Mouse (Mus musculus) lung, postnatal 0 days (tissue): ENCODE data around the gene Vps26c. TPM values are rescaled to one million over a fixed set of nuclear protein-coding genes. Genes with fewer than 3 reads are reported as not detected.

Experiments
- ATAC-seq: fragments of 200-750 bp; cut with Nextera tagmentation; 2 replicates; pipeline ENCODE4 v1.8.0; 2017; ENCODE audit warnings: moderate library complexity
- DNase-seq: peaks from one replicate; pipeline ENCODE4 v3.0.0-alpha.2; 2016; ENCODE audit warnings: low spot score
- H3K27ac ChIP-seq: fragments of 300-500 bp; sonication (generic); 2 replicates; pipeline ENCODE4 v1.5.1; 2014; ENCODE audit warnings: antibody characterized with exemption, mild to moderate bottlenecking, low read length, mixed read lengths
- H3K27me3 ChIP-seq: fragments of 300-500 bp; sonication (generic); replicated peaks from 2 replicates; pipeline ENCODE4 v1.6.1; 2014; ENCODE audit warnings: low read length, mixed read lengths; ENCODE audit not compliant: insufficient read depth
- H3K36me3 ChIP-seq: fragments of 300-500 bp; sonication (generic); 2 replicates; pipeline ENCODE4 v1.6.1; 2014; ENCODE audit warnings: low read length, mixed read lengths; ENCODE audit not compliant: insufficient read depth
- H3K4me1 ChIP-seq: fragments of 300-500 bp; sonication (generic); 2 replicates; pipeline ENCODE4 v1.6.1; 2014; ENCODE audit warnings: antibody characterized with exemption, low read depth, low read length, mixed read lengths; ENCODE audit not compliant: insufficient read depth
- H3K4me2 ChIP-seq: fragments of 300-500 bp; sonication (generic); replicated peaks from 2 replicates; pipeline ENCODE4 v1.6.1; 2014; ENCODE audit warnings: low read depth, mild to moderate bottlenecking, low read length, moderate library complexity, mixed read lengths
- H3K4me3 ChIP-seq: fragments of 300-500 bp; sonication (generic); 2 replicates; pipeline ENCODE4 v1.5.1; 2014; ENCODE audit warnings: low read depth, low read length
- H3K9ac ChIP-seq: fragments of 300-500 bp; sonication (generic); replicated peaks from 2 replicates; pipeline ENCODE4 v1.6.1; 2014; ENCODE audit warnings: low read depth, mild to moderate bottlenecking
- H3K9me3 ChIP-seq: fragments of 300-500 bp; sonication (generic); 2 replicates; pipeline ENCODE4 v1.6.1; 2016; ENCODE audit warnings: low read length, mixed read lengths
- CTCF ChIP-seq: IDR thresholded peaks from 2 replicates; pipeline ENCODE4 v1.5.1; 2016; ENCODE audit warnings: antibody characterized with exemption, mild to moderate bottlenecking
- EP300 ChIP-seq: IDR thresholded peaks from 2 replicates; pipeline ENCODE4 v1.6.1; 2016; ENCODE audit warnings: antibody characterized with exemption, mild to moderate bottlenecking, control low read depth
- WGBS: fragments of 180-500 bp; shearing (Covaris S2); extraction: QIAGEN DNeasy Blood & Tissue Kit; methylation state at CpG from one replicate; pipeline ENCODE4 v1.1.7; 2014; 5-methylcytosine and 5-hydroxymethylcytosine counted together
- polyA plus RNA-seq: library from polyadenylated mRNA; unstranded; fragments of >200 nt; fragmentation: Nextera tagmentation; extraction: Ambion mirVana; gene quantifications from 2 replicates; pipeline ENCODE4 v1.2.1, GENCODE M21; 2015

The Vps26c gene
- polyA plus RNA-seq, 1 experiment from 2014 or later = 46.6 TPM

DNA sequence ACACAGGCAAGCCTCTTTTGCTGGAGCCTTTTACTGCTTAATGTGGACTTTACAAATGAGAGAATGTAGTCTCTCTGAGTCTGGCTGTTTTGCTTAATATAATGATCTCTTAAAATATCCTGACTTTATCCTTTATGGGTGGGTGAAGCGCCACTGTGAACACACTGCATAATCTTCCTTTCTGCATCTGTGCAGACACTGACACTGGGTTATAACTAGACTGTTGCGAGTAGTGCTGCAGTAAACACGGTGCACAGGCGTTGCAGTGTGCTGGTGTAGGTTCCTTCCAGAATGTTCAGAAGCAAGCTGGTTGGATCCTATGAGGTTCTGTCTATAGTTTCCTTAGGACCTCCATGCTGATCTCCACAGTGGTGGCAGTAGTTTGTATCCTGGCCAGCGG lies 37.3 kb downstream of the Vps26c start:
- H3K4me3 ChIP-seq = no peak overlapping the region
- no peaks in the 10 kb centered on the region for H3K27me3 ChIP-seq
- DNase-seq = no peak
- TF ChIP-seq EP300 (no peak), CTCF (no peak)
- ATAC-seq = no peak
- H3K4me2 ChIP-seq = no peak overlapping the region
- no peaks in the 10 kb centered on the region for H3K36me3 ChIP-seq
- no peak overlapping the region for H3K27ac ChIP-seq
- H3K9me3 ChIP-seq = no peaks in the 10 kb centered on the region
- no peaks in the 10 kb centered on the region for H3K4me1 ChIP-seq
- 85% methylated on average over 5 of the region's 5 CpGs for WGBS
- H3K9ac ChIP-seq = no peak overlapping the region

- Histone ChIP-seq H3K4me1 (no peaks in the 10 kb centered on the region), H3K4me2 (no peak overlapping the region), H3K27ac (no peak overlapping the region), H3K36me3 (no peaks in the 10 kb centered on the region), H3K9me3 (no peaks in the 10 kb centered on the region), H3K4me3 (no peak overlapping the region), H3K9ac (no peak overlapping the region), H3K27me3 (no peaks in the 10 kb centered on the region)
- TF ChIP-seq EP300 (no peak), CTCF (no peak)
- 61% methylated on average over 5 of the region's 5 CpGs for WGBS
- DNase-seq = no peak
- no peak for ATAC-seq
Observed at GRCm38 (mm10) chr16:94487341-94487740, 39.3 kb downstream of the Vps26c start.

DNA sequence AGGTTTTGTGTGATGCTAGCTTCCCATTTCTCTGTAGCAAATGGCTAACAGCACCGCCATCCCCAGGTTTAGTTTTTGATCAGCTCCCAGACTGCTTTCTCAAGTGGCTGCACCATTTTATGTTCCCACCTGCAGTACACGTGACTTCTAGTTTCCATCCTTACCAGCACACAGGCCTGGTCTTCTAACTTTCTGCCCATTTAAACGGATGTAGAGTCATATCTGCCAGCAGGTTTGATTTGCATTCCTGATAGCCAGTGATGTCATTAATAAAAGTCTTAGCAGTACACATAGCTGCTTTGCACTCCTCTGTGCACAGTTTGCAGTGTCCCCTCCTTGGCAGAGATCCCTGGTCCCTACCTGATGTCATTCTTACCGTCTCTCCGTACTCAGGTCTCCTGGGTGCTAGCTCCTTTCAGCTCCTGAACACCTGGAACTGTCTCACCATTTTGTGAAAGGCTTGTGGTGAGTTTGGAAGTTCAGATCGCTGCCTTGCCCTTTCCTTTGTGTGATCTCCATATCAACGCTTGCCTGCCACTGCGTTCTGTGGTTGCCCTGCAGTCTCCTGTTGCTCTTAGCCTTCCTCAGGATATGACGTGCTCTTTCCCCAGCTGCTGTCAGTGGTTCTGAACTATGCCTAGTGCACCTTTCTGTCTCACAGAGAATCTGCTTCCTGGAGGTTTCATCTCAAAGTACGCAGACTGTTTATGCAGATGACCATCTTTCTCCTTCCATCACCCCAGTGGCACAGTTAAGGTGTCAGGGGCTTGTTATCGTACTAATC lies 41.7 kb downstream of the Vps26c start:
- WGBS = 77% methylated on average over 11 of the region's 11 CpGs
- ATAC-seq = no peak
- no peaks in the 10 kb centered on the region for H3K36me3 ChIP-seq

GRCm38 (mm10) chr16:94473086-94473822 lies 53.4 kb downstream of the Vps26c start:
- TF ChIP-seq CTCF (no peak), EP300 (no peak)
- WGBS = 84% methylated on average over 11 of the region's 11 CpGs
- Histone ChIP-seq H3K27me3 (no peaks in the 10 kb centered on the region), H3K36me3 (0 out of 2 replicates have a peak, but pooled peaks cover 13% of the 10 kb centered on the region), H3K4me3 (no peak overlapping the region), H3K9me3 (no peaks in the 10 kb centered on the region), H3K27ac (no peak overlapping the region), H3K9ac (no peak overlapping the region), H3K4me2 (no peak overlapping the region), H3K4me1 (no peaks in the 10 kb centered on the region)
- peak; percentile 16; the same call in 1 of the 2 replicates for ATAC-seq
- DNase-seq = no peak

More for the DNA sequence above, 41.7 kb downstream of the Vps26c start:
- no peaks in the 10 kb centered on the region for H3K9me3 ChIP-seq
- H3K27me3 ChIP-seq = no peaks in the 10 kb centered on the region
- H3K9ac ChIP-seq = no peak overlapping the region
- H3K4me3 ChIP-seq = no peak overlapping the region
- TF ChIP-seq EP300 (no peak), CTCF (no peak)
- H3K4me2 ChIP-seq = no peak overlapping the region
- no peak overlapping the region for H3K27ac ChIP-seq
- no peaks in the 10 kb centered on the region for H3K4me1 ChIP-seq
- no peak for DNase-seq

DNA sequence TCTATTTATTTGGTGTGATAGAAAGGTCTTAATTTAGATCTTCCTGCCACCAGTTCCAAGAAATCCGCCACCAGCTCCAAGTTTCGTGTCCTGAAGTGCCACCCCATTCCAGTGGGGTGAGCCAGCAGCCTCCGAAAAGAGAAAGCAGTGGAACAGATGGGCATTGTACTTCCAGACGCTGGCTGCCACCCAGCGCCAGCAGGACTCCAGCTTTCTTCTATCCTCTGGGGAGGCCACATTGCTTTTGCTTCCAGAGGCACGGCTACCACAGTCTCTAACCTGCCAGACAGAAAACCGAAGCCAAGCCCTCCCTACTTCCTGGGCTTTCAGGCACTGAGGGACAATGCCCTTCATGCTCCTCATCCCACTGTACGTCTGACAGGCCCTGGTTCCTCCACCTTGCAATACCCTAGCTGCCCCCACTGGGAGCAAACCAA lies 54.1 kb downstream of the Vps26c start:
- H3K4me3 ChIP-seq = no peak overlapping the region
- DNase-seq (peak; percentile 53), ATAC-seq (peak; percentile 76)
- H3K9me3 ChIP-seq = no peaks in the 10 kb centered on the region
- no peaks in the 10 kb centered on the region for H3K27me3 ChIP-seq
- 0 out of 2 replicates have a peak, but pooled peaks cover 13% of the 10 kb centered on the region for H3K36me3 ChIP-seq
- TF ChIP-seq EP300 = no peak
- peak; percentile 37 for TF ChIP-seq CTCF
- H3K4me2 ChIP-seq = no peak overlapping the region
- no peaks in the 10 kb centered on the region for H3K4me1 ChIP-seq
- 46% methylated on average over 8 of the region's 8 CpGs for WGBS
- H3K9ac ChIP-seq = no peak overlapping the region
- H3K27ac ChIP-seq = no peak overlapping the region

GRCm38 (mm10) chr16:94468391-94468790 lies 58.2 kb downstream of the Vps26c start:
- H3K4me1 ChIP-seq = no peaks in the 10 kb centered on the region
- peaks cover 23% of the 10 kb centered on the region; the same call in 1 of the 2 replicates for H3K36me3 ChIP-seq
- DNase-seq (no peak), ATAC-seq (no peak)
- H3K9me3 ChIP-seq = no peaks in the 10 kb centered on the region
- H3K4me2 ChIP-seq = no peak overlapping the region
- TF ChIP-seq CTCF (no peak), EP300 (no peak)
- no peak overlapping the region for H3K4me3 ChIP-seq
- no peak overlapping the region for H3K9ac ChIP-seq
- no peaks in the 10 kb centered on the region for H3K27me3 ChIP-seq
- H3K27ac ChIP-seq = no peak overlapping the region
- 95% methylated on average over 2 of the region's 2 CpGs for WGBS
